Mouse (Mus musculus) forebrain, postnatal 0 days (tissue): Measurements from ENCODE around the gene Zkscan14. TPM values are rescaled to one million over a fixed set of nuclear protein-coding genes. Genes with fewer than 3 reads are reported as not detected.

Source experiments
- ATAC-seq: fragments of 200-750 bp; cut with Nextera tagmentation; 2 replicates; pipeline ENCODE4 v1.8.0; 2017; ENCODE audit warnings: mild to moderate bottlenecking, moderate library complexity
- DNase-seq: peaks from one replicate; pipeline ENCODE4 v3.0.0-alpha.2; 2015
- H3K27ac ChIP-seq: fragments of 300-500 bp; sonication (generic); 2 replicates; pipeline ENCODE4 v1.5.1; 2014; ENCODE audit warnings: low read depth, mild to moderate bottlenecking, antibody characterized with exemption, low read length, moderate library complexity, mixed read lengths
- H3K27me3 ChIP-seq: fragments of 300-500 bp; sonication (generic); 2 replicates; pipeline ENCODE4 v1.6.1; 2014; ENCODE audit warnings: mild to moderate bottlenecking, low read length, mixed read lengths; ENCODE audit not compliant: insufficient read depth
- H3K36me3 ChIP-seq: fragments of 300-500 bp; sonication (generic); 2 replicates; pipeline ENCODE4 v1.6.1; 2014; ENCODE audit warnings: mild to moderate bottlenecking, moderate library complexity; ENCODE audit not compliant: insufficient read depth
- H3K4me1 ChIP-seq: fragments of 300-500 bp; sonication (generic); 2 replicates; pipeline ENCODE4 v1.6.1; 2014; ENCODE audit warnings: antibody characterized with exemption; ENCODE audit not compliant: insufficient read depth
- H3K4me2 ChIP-seq: fragments of 300-500 bp; sonication (generic); 2 replicates; pipeline ENCODE4 v1.6.1; 2014; ENCODE audit warnings: low read depth, mild to moderate bottlenecking, moderate library complexity
- H3K4me3 ChIP-seq: fragments of 300-500 bp; sonication (generic); 2 replicates; pipeline ENCODE4 v1.5.1; 2014; ENCODE audit warnings: low read depth, low read length, mixed read lengths
- H3K9ac ChIP-seq: fragments of 300-500 bp; sonication (generic); 2 replicates; pipeline ENCODE4 v1.6.1; 2014; ENCODE audit warnings: mild to moderate bottlenecking
- H3K9me3 ChIP-seq: fragments of 300-500 bp; sonication (generic); 2 replicates; pipeline ENCODE4 v1.6.1; 2016; ENCODE audit warnings: low read length
- CTCF ChIP-seq: sonication (generic); IDR thresholded peaks from 2 replicates; pipeline ENCODE4 v1.5.1; 2016; ENCODE audit warnings: antibody characterized with exemption, control low read depth, low read depth
- WGBS: fragments of 180-500 bp; shearing (Covaris S2); extraction: QIAGEN DNeasy Blood & Tissue Kit; methylation state at CpG from one replicate; pipeline ENCODE4 v1.1.7; 2014; 5-methylcytosine and 5-hydroxymethylcytosine counted together
- polyA plus RNA-seq: library from polyadenylated mRNA; unstranded; fragments of >200 nt; fragmentation: Nextera tagmentation; extraction: Ambion mirVana; gene quantifications from 2 replicates; pipeline ENCODE4 v1.2.1, GENCODE M21; 2015
- total RNA-seq: library from RNA; depleted of rRNA; stranded (reverse); fragments of >200 nt; gene quantifications from 2 replicates; pipeline ENCODE4 v1.2.3, GENCODE M21; 2014

Gene Zkscan14
- total and polyA plus RNA-seq, 2 experiments from 2014 or later, result 11.7 to 16.0 TPM

- H3K4me1 ChIP-seq, result peaks cover 14% of the 10 kb centered on the region; the same call in 1 of the 2 replicates
- no peak overlapping the region for H3K4me3 ChIP-seq
- H3K9ac ChIP-seq, result no peak overlapping the region
- H3K27ac ChIP-seq, result no peak overlapping the region
- no peaks in the 10 kb centered on the region for H3K27me3 ChIP-seq
- H3K9me3 ChIP-seq, result no peaks in the 10 kb centered on the region
- WGBS, result 93% methylated on average over 6 of the region's 6 CpGs
- TF ChIP-seq CTCF, result no peak
- no peak for DNase-seq
- no peak overlapping the region for H3K4me2 ChIP-seq
- peaks cover 38% of the 10 kb centered on the region for H3K36me3 ChIP-seq
- no peak for ATAC-seq
These were observed 12.3 kb downstream of the Zkscan14 start for GRCm38 (mm10) chr5:145189416-145189815.

- no peak for TF ChIP-seq CTCF
- ATAC-seq (no peak), DNase-seq (no peak)
- WGBS, result 91% methylated on average over 2 of the region's 2 CpGs
- no peak overlapping the region for H3K9ac ChIP-seq
- H3K4me2 ChIP-seq, result no peak overlapping the region
- H3K4me1 ChIP-seq, result peaks cover 5% of the 10 kb centered on the region; the same call in 1 of the 2 replicates
- no peaks in the 10 kb centered on the region for H3K27me3 ChIP-seq
- H3K27ac ChIP-seq, result no peak overlapping the region
- H3K9me3 ChIP-seq, result no peaks in the 10 kb centered on the region
- peaks cover 70% of the 10 kb centered on the region for H3K36me3 ChIP-seq
- no peak overlapping the region for H3K4me3 ChIP-seq
These were observed 16.4 kb downstream of the Zkscan14 start for GRCm38 (mm10) chr5:145185244-145185643.

GRCm38 (mm10) chr5:145178461-145178980, 23.1 kb downstream of the Zkscan14 start:
- Histone ChIP-seq H3K27me3 (no peaks in the 10 kb centered on the region), H3K36me3 (peaks cover 92% of the 10 kb centered on the region), H3K9me3 (no peaks in the 10 kb centered on the region), H3K27ac (no peak overlapping the region), H3K9ac (no peak overlapping the region), H3K4me2 (no peak overlapping the region), H3K4me3 (no peak overlapping the region), H3K4me1 (no peaks in the 10 kb centered on the region)
- ATAC-seq (no peak), DNase-seq (no peak)
- WGBS, result 83% methylated on average over 18 of the region's 18 CpGs
- no peak for TF ChIP-seq CTCF

GRCm38 (mm10) chr5:145167306-145167661, 34.4 kb downstream of the Zkscan14 start:
- H3K27ac ChIP-seq, result peak overlapping the region; percentile 83
- no peak for TF ChIP-seq CTCF
- 1% methylated on average over 27 of the region's 28 CpGs for WGBS
- no peaks in the 10 kb centered on the region for H3K9me3 ChIP-seq
- peaks cover 37% of the 10 kb centered on the region for H3K36me3 ChIP-seq
- peak overlapping the region; percentile 92 for H3K4me3 ChIP-seq
- peak overlapping the region; percentile 75 for H3K4me2 ChIP-seq
- DNase-seq (no peak), ATAC-seq (peak; percentile 2; the same call in 1 of the 2 replicates)
- H3K4me1 ChIP-seq, result peaks cover 18% of the 10 kb centered on the region
- H3K27me3 ChIP-seq, result no peaks in the 10 kb centered on the region
- peak overlapping the region; percentile 87 for H3K9ac ChIP-seq

GRCm38 (mm10) chr5:145166536-145167305, 34.9 kb downstream of the Zkscan14 start, which contains the start of the genes Ptcd1 and Cpsf4:
Ptcd1 (minus strand) TSS chr5:145167108.
Cpsf4 (plus strand) TSS chr5:145167213.
- no peak for TF ChIP-seq CTCF
- DNase-seq (peak; percentile 99), ATAC-seq (peak; percentile 97)
- H3K4me1 ChIP-seq, result peaks cover 18% of the 10 kb centered on the region
- WGBS, result 1% methylated on average over 51 of the region's 51 CpGs
- peak within 1 kb of the TSS; percentile 87 for H3K9ac ChIP-seq
- peak within 1 kb of the TSS; percentile 92 for H3K4me3 ChIP-seq
- peaks cover 36% of the 10 kb centered on the region for H3K36me3 ChIP-seq
- no peaks in the 10 kb centered on the region for H3K27me3 ChIP-seq
- peak within 1 kb of the TSS; percentile 75 for H3K4me2 ChIP-seq
- no peaks in the 10 kb centered on the region for H3K9me3 ChIP-seq
- peak within 1 kb of the TSS; percentile 83 for H3K27ac ChIP-seq

GRCm38 (mm10) chr5:145165184-145165583, 36.5 kb downstream of the Zkscan14 start:
- no peak overlapping the region for H3K27ac ChIP-seq
- no peak overlapping the region for H3K4me3 ChIP-seq
- H3K27me3 ChIP-seq, result no peaks in the 10 kb centered on the region
- H3K4me1 ChIP-seq, result peaks cover 18% of the 10 kb centered on the region
- no peak overlapping the region for H3K4me2 ChIP-seq
- H3K36me3 ChIP-seq, result peaks cover 42% of the 10 kb centered on the region
- TF ChIP-seq CTCF, result no peak
- H3K9me3 ChIP-seq, result no peaks in the 10 kb centered on the region
- ATAC-seq, result no peak
- 84% methylated on average over 15 of the region's 15 CpGs for WGBS
- DNase-seq, result no peak
- no peak overlapping the region for H3K9ac ChIP-seq

- Histone ChIP-seq H3K9me3 (no peaks in the 10 kb centered on the region), H3K4me3 (no peak overlapping the region), H3K27me3 (no peaks in the 10 kb centered on the region), H3K4me1 (peaks cover 18% of the 10 kb centered on the region), H3K27ac (no peak overlapping the region), H3K4me2 (no peak overlapping the region), H3K36me3 (peaks cover 46% of the 10 kb centered on the region), H3K9ac (no peak overlapping the region)
- 75% methylated on average over 3 of the region's 3 CpGs for WGBS
- DNase-seq (no peak), ATAC-seq (no peak)
- TF ChIP-seq CTCF, result no peak
These were observed 37.0 kb downstream of the Zkscan14 start for GRCm38 (mm10) chr5:145164710-145165109.
